Mouse (Mus musculus) CH12.LX (cell line): ENCODE measurements around the gene Lmntd2. TPM values are rescaled to one million over a fixed set of nuclear protein-coding genes. Genes with fewer than 3 reads are reported as not detected.

ENCODE experiments used
- DNase-seq: peaks from one replicate; pipeline ENCODE4 v3.0.0-alpha.2; 2013; ENCODE audit errors: extremely low read depth
- H3K27ac ChIP-seq: 2 replicates; pipeline ENCODE4 v1.5.1; 2012; ENCODE audit warnings: low read depth, mild to moderate bottlenecking, control low read depth, moderate library complexity; ENCODE audit not compliant: insufficient read depth
- H3K27me3 ChIP-seq: replicated peaks from 2 replicates; pipeline ENCODE3; 2012; ENCODE audit warnings: inconsistent platforms
- H3K36me3 ChIP-seq, 2 experiments: replicated peaks in 1 of 2; 2 replicates each; pipeline versions ENCODE3 to v1.6.1; 2012; ENCODE audit warnings: inconsistent platforms in 1 of 2, low read length in 1 of 2, mild to moderate bottlenecking in 1 of 2, mixed read lengths in 1 of 2, moderate library complexity in 1 of 2; ENCODE audit not compliant: control insufficient read depth in 1 of 2, insufficient read depth in 1 of 2
- H3K4me1 ChIP-seq, 2 experiments: 2 replicates each; pipeline ENCODE4 v1.6.1; 2012; ENCODE audit warnings: inconsistent platforms in 1 of 2, moderate library complexity in 1 of 2; ENCODE audit not compliant: insufficient read depth in 2 of 2, control insufficient read depth in 1 of 2
- H3K4me2 ChIP-seq: 2 replicates; pipeline ENCODE4 v1.6.1; 2012; ENCODE audit warnings: low read depth, mild to moderate bottlenecking, control low read depth; ENCODE audit not compliant: poor library complexity, insufficient read depth, severe bottlenecking
- H3K4me3 ChIP-seq, 3 experiments: fragments of 150-350 bp in 1 of 3; sonication (generic) in 1 of 3; replicated peaks in 1 of 3; 2 replicates each; pipeline versions ENCODE3 to v1.5.1; 2011 to 2012; ENCODE audit warnings: low read depth in 2 of 3, low read length in 2 of 3, mild to moderate bottlenecking in 2 of 3, moderate library complexity in 2 of 3, control low read depth in 1 of 3, improper control_type of control experiment in 1 of 3, inconsistent platforms in 1 of 3, mixed read lengths in 1 of 3; ENCODE audit not compliant: poor library complexity in 1 of 3
- H3K79me2 ChIP-seq: replicated peaks from 2 replicates; pipeline ENCODE4 v1.6.1; 2012; ENCODE audit warnings: mild to moderate bottlenecking, moderate library complexity; ENCODE audit not compliant: control insufficient read depth, poor library complexity, insufficient read depth, severe bottlenecking; ENCODE audit errors: extremely low read depth
- H3K9ac ChIP-seq: 2 replicates; pipeline ENCODE4 v1.6.1; 2012; ENCODE audit warnings: low read depth, mild to moderate bottlenecking, control low read depth, moderate library complexity; ENCODE audit not compliant: insufficient read depth
- H3K9me3 ChIP-seq: replicated peaks from 2 replicates; pipeline ENCODE3; 2012; ENCODE audit warnings: low read length, inconsistent platforms, mixed read lengths
- BHLHE40 ChIP-seq: IDR thresholded peaks from 2 replicates; pipeline ENCODE4 v1.6.1; 2011; ENCODE audit warnings: mild to moderate bottlenecking, low read depth, low read length, improper control_type of control experiment
- CHD2 ChIP-seq: IDR thresholded peaks from 2 replicates; pipeline ENCODE4 v1.6.1; 2011; ENCODE audit warnings: low read length, improper control_type of control experiment
- E2F4 ChIP-seq: IDR thresholded peaks from 2 replicates; pipeline ENCODE4 v1.6.1; 2011; ENCODE audit warnings: low read depth, low read length, improper control_type of control experiment; ENCODE audit not compliant: insufficient replicate concordance
- ELF1 ChIP-seq: IDR thresholded peaks from 2 replicates; pipeline ENCODE4 v1.6.1; 2014; ENCODE audit warnings: low read depth, mild to moderate bottlenecking, inconsistent platforms, low read length, improper control_type of control experiment
- EP300 ChIP-seq: IDR thresholded peaks from 2 replicates; pipeline ENCODE4 v1.6.1; 2011; ENCODE audit warnings: low read length, improper control_type of control experiment
- ETS1 ChIP-seq: conservative IDR thresholded peaks from 2 replicates; pipeline ENCODE4 v1.6.1; 2012; ENCODE audit warnings: low read depth, mild to moderate bottlenecking, inconsistent platforms, low read length, improper control_type of control experiment, moderate library complexity
- HCFC1 ChIP-seq: IDR thresholded peaks from 2 replicates; pipeline ENCODE4 v1.6.1; 2012; ENCODE audit warnings: low read depth, mild to moderate bottlenecking, inconsistent platforms, low read length, improper control_type of control experiment
- IRF4 ChIP-seq: IDR thresholded peaks from 2 replicates; pipeline ENCODE4 v1.6.1; 2014; ENCODE audit warnings: low read depth, mild to moderate bottlenecking, inconsistent platforms, low read length, improper control_type of control experiment
- JUN ChIP-seq: IDR thresholded peaks from 2 replicates; pipeline ENCODE4 v1.6.1; 2011; ENCODE audit warnings: low read depth, mild to moderate bottlenecking, low read length, improper control_type of control experiment, moderate library complexity; ENCODE audit not compliant: insufficient read depth
- JUND ChIP-seq: conservative IDR thresholded peaks from 2 replicates; pipeline ENCODE4 v1.6.1; 2011; ENCODE audit warnings: low read depth, low read length, improper control_type of control experiment
- KAT2A ChIP-seq: IDR thresholded peaks from 2 replicates; pipeline ENCODE4 v1.6.1; 2012; ENCODE audit warnings: low read length, improper control_type of control experiment, inconsistent platforms; ENCODE audit not compliant: insufficient replicate concordance
- MAFK ChIP-seq: IDR thresholded peaks from 2 replicates; pipeline ENCODE4 v1.6.1; 2011; ENCODE audit warnings: low read length, improper control_type of control experiment; ENCODE audit not compliant: insufficient replicate concordance
- MAZ ChIP-seq: IDR thresholded peaks from 2 replicates; pipeline ENCODE4 v1.6.1; 2012; ENCODE audit warnings: low read depth, mild to moderate bottlenecking, inconsistent platforms, low read length, improper control_type of control experiment, moderate library complexity
- MXI1 ChIP-seq: IDR thresholded peaks from 2 replicates; pipeline ENCODE4 v1.6.1; 2011; ENCODE audit warnings: mild to moderate bottlenecking, low read depth, low read length, improper control_type of control experiment
- NELFE ChIP-seq: IDR thresholded peaks from 2 replicates; pipeline ENCODE4 v1.6.1; 2011; ENCODE audit warnings: low read depth, low read length, improper control_type of control experiment
- PAX5 ChIP-seq: IDR thresholded peaks from 2 replicates; pipeline ENCODE4 v1.6.1; 2012; ENCODE audit warnings: low read length, inconsistent platforms, mixed read lengths
- SIN3A ChIP-seq: IDR thresholded peaks from 2 replicates; pipeline ENCODE4 v1.6.1; 2012; ENCODE audit warnings: low read length, improper control_type of control experiment, inconsistent platforms
- SMC3 ChIP-seq: IDR thresholded peaks from 2 replicates; pipeline ENCODE4 v1.6.1; 2011; ENCODE audit warnings: low read depth, low read length, improper control_type of control experiment
- UBTF ChIP-seq: IDR thresholded peaks from 2 replicates; pipeline ENCODE4 v1.6.1; 2012; ENCODE audit warnings: low read depth, mild to moderate bottlenecking, inconsistent platforms, low read length, improper control_type of control experiment, moderate library complexity
- USF1 ChIP-seq: IDR thresholded peaks from 2 replicates; pipeline ENCODE4 v1.6.1; 2014; ENCODE audit warnings: low read depth, mild to moderate bottlenecking, inconsistent platforms, low read length, improper control_type of control experiment
- USF2 ChIP-seq: conservative IDR thresholded peaks from 2 replicates; pipeline ENCODE4 v1.6.1; 2011; ENCODE audit warnings: low read depth, low read length, improper control_type of control experiment
- ZKSCAN1 ChIP-seq: IDR thresholded peaks from 2 replicates; pipeline ENCODE4 v1.6.1; 2012; ENCODE audit warnings: low read depth, inconsistent platforms, low read length, improper control_type of control experiment, borderline replicate concordance
- ZMIZ1 ChIP-seq: IDR thresholded peaks from 2 replicates; pipeline ENCODE4 v1.6.1; 2012; ENCODE audit warnings: low read depth, mild to moderate bottlenecking, inconsistent platforms, low read length, improper control_type of control experiment
- dilution Hi-C: fragments of 300-500 bp; cut with MboI; formaldehyde crosslinking; loops from 2 replicates; pipeline ENCODE4 v1.14.3; 2020; ENCODE audit warnings: low sequenced_read_pairs; ENCODE audit not compliant: extremely low pct_unique_long_range_greater_than_20kb, extremely low pct_ligation_motif_present
- in situ Hi-C: fragments of 300-500 bp; cut with MboI; formaldehyde crosslinking; loops from 3 replicates; pipeline ENCODE4 v1.14.3; 2019; ENCODE audit warnings: low sequenced_read_pairs, low pct_ligation_motif_present, low pct_unique_long_range_greater_than_20kb, mixed read lengths
- polyA plus RNA-seq: library from polyadenylated mRNA; unstranded; fragments of >175 nt; gene quantifications from 2 replicates; pipeline ENCODE4 v1.2.1, GENCODE M21; 2012; ENCODE audit warnings: low read depth; ENCODE audit not compliant: insufficient read length
- total RNA-seq, 2 experiments: library from RNA; depleted of rRNA; stranded (reverse); fragments of 300-350 nt in 1 of 2; fragments of >200 nt in 1 of 2; gene quantifications; 2 replicates each; pipeline ENCODE4 v1.2.3; 2012 to 2014

Lmntd2 gene
- total and polyA plus RNA-seq, 3 experiments: 0.89 to 1.1 (median 0.97) TPM

GRCm38 (mm10) chr7:141218141-141218540 is 4.3 kb upstream of the Lmntd2 start:
- DNase-seq: no peak
- no peak overlapping the region for H3K27ac ChIP-seq
- no peak overlapping the region for H3K4me2 ChIP-seq
- no peak overlapping the region for H3K9ac ChIP-seq
- H3K27me3 ChIP-seq: peaks cover 14% of the 10 kb centered on the region
- dilution Hi-C loops (no loop called here), in situ Hi-C loops (no loop called here)
- no peak for TF ChIP-seq SIN3A
- TF ChIP-seq EP300: no peak
- no peak for TF ChIP-seq ZKSCAN1
- TF ChIP-seq HCFC1: no peak
- no peak for TF ChIP-seq UBTF
- no peak for TF ChIP-seq IRF4
- no peak for TF ChIP-seq KAT2A
- TF ChIP-seq ETS1: no peak
- TF ChIP-seq E2F4: no peak
- TF ChIP-seq JUN: no peak
- no peak for TF ChIP-seq USF2
- no peak for TF ChIP-seq PAX5
- no peaks in the 10 kb centered on the region for H3K79me2 ChIP-seq
- H3K36me3 ChIP-seq: peaks cover 0 to 28% of the 10 kb centered on the region in 2 experiments
- H3K4me3 ChIP-seq: no peak overlapping the region
- no peaks in the 10 kb centered on the region for H3K9me3 ChIP-seq
- H3K4me1 ChIP-seq: peaks cover 23 to 58% of the 10 kb centered on the region in 2 experiments

- Histone ChIP-seq H3K9ac (no peak overlapping the region), H3K36me3 (peaks cover 0 to 28% of the 10 kb centered on the region in 2 experiments), H3K4me3 (no peak overlapping the region), H3K27ac (no peak overlapping the region), H3K9me3 (no peaks in the 10 kb centered on the region), H3K4me1 (peaks cover 18 to 52% of the 10 kb centered on the region in 2 experiments), H3K79me2 (no peaks in the 10 kb centered on the region), H3K4me2 (no peak overlapping the region), H3K27me3 (peaks cover 15% of the 10 kb centered on the region)
- in situ Hi-C loops (no loop called here), dilution Hi-C loops (no loop called here)
- DNase-seq: no peak
- TF ChIP-seq MAZ (no peak), ZKSCAN1 (no peak), EP300 (no peak), USF2 (no peak), SMC3 (no peak), BHLHE40 (no peak), IRF4 (no peak), KAT2A (no peak), MXI1 (no peak), CHD2 (no peak), ELF1 (no peak), MAFK (no peak), USF1 (no peak), NELFE (no peak), JUND (no peak), ZMIZ1 (no peak)
Measured at GRCm38 (mm10) chr7:141217343-141218013, 3.6 kb upstream of the Lmntd2 start.
